Comparison of ENCODE assay signal across 11 mouse cellular contexts in genomic region chr2:74659507-74660005, GRCm38 (mm10). TPM values are rescaled to one million over a fixed set of nuclear protein-coding genes. Genes with fewer than 3 reads are reported as not detected.
DNase-seq lines count a peak whose midpoint lies in the region; ATAC-seq and TF ChIP-seq lines count a peak whose summit lies in the region.
"Had no signal": no experiment of that assay in that cellular context is flagged by ENCODE, and none has a peak within 500 bp of the region (broad histone marks: within the 10 kb centered on the region; RNA-seq: fewer than 3 reads in every experiment).

Gene Evx2, minus strand, starts transcription at chr2:74659557.

- WGBS in stomach, embryonic 14.5 days: 2% methylated on average over 28 of the region's 28 CpGs
- WGBS in stomach, postnatal 0 days: 5% methylated on average over 28 of the region's 28 CpGs
- WGBS in midbrain, embryonic 10.5 days: 2% methylated on average over 28 of the region's 28 CpGs

- peak within 1 kb of the TSS; percentile 5; the same call in 1 of the 2 replicates for H3K4me3 ChIP-seq in stomach, embryonic 14.5 days (ENCODE audit: low read depth, low read length)
- no peak within 1 kb of the TSS for H3K4me3 ChIP-seq in stomach, postnatal 0 days (ENCODE audit: low read depth, low read length)
- peak within 1 kb of the TSS; percentile 29 for H3K4me3 ChIP-seq in midbrain, embryonic 10.5 days
- no peak within 1 kb of the TSS for H3K4me3 ChIP-seq in layer of hippocampus, adult 2 months

- peaks cover 73% of the 10 kb centered on the region for H3K27me3 ChIP-seq in stomach, embryonic 14.5 days (ENCODE audit: control insufficient read depth, insufficient read depth, low read length)
- peaks cover 48% of the 10 kb centered on the region for H3K27me3 ChIP-seq in stomach, postnatal 0 days (ENCODE audit: control insufficient read depth, insufficient read depth, low read length)
- H3K27me3 ChIP-seq in midbrain, embryonic 10.5 days (ENCODE audit: low read depth, poor library complexity, severe bottlenecking): peaks cover 100% of the 10 kb centered on the region

- no peaks in the 10 kb centered on the region for H3K9me3 ChIP-seq in stomach, embryonic 14.5 days (ENCODE audit: control insufficient read depth, low read depth, low read length)
- no peaks in the 10 kb centered on the region for H3K9me3 ChIP-seq in stomach, postnatal 0 days (ENCODE audit: control insufficient read depth, low read length)
- H3K9me3 ChIP-seq in midbrain, embryonic 10.5 days (replicated peaks): no peaks in the 10 kb centered on the region

- H3K4me1 ChIP-seq in stomach, embryonic 14.5 days (ENCODE audit: control insufficient read depth, insufficient read depth, low read length): peaks cover 3% of the 10 kb centered on the region; the same call in 1 of the 2 replicates
- H3K4me1 ChIP-seq in stomach, postnatal 0 days (replicated peaks; ENCODE audit: control insufficient read depth, insufficient read depth): no peaks in the 10 kb centered on the region
- peaks cover 29% of the 10 kb centered on the region for H3K4me1 ChIP-seq in midbrain, embryonic 10.5 days

- TF ChIP-seq CTCF in stomach, postnatal 0 days (IDR thresholded peaks at IDR 0.05; ENCODE audit: low read depth): no peak
- no peak for TF ChIP-seq CTCF in layer of hippocampus, adult 2 months (conservative IDR thresholded peaks at IDR 0.05)

- TF ChIP-seq EP300 in stomach, postnatal 0 days (optimal IDR thresholded peaks at IDR 0.05): no peak

- no peak for ATAC-seq in stomach, embryonic 14.5 days (ENCODE audit: insufficient number of reproducible peaks, insufficient read depth, low FRiP score, low read depth)
- ATAC-seq in stomach, postnatal 0 days (ENCODE audit: low FRiP score, low TSS enrichment): no peak

- no peak within 1 kb of the TSS for H3K9ac ChIP-seq in stomach, embryonic 14.5 days (replicated peaks; ENCODE audit: low read depth, low read length)
- no peak within 1 kb of the TSS for H3K9ac ChIP-seq in stomach, postnatal 0 days (ENCODE audit: low read length)

- peak; percentile 22 to 52 for DNase-seq in cerebellum, postnatal 10 days
- no peak for DNase-seq in cerebellum, adult 11 months
- DNase-seq in stomach, postnatal 0 days (ENCODE audit: low spot score): no peak
- peak; percentile 50 for DNase-seq in midbrain, embryonic 10.5 days (ENCODE audit: low spot score)
- DNase-seq in layer of hippocampus, adult 2 months (ENCODE audit: low spot score in 2 of 2): no peak
- no peak for DNase-seq in ovary, postnatal 10 days (ENCODE audit: low spot score)
- DNase-seq in right cerebral cortex, adult 2 months (ENCODE audit: low spot score in 2 of 2): no peak
- DNase-seq: spleen, adult 18-20 months had no signal

- no peak within 1 kb of the TSS for H3K4me2 ChIP-seq in stomach, embryonic 14.5 days (replicated peaks; ENCODE audit: low read depth, low read length)
- H3K4me2 ChIP-seq in stomach, postnatal 0 days (replicated peaks; ENCODE audit: low read depth): no peak within 1 kb of the TSS

- no peak within 1 kb of the TSS for H3K27ac ChIP-seq in stomach, embryonic 14.5 days (ENCODE audit: low read length)
- no peak within 1 kb of the TSS for H3K27ac ChIP-seq in stomach, postnatal 0 days (replicated peaks)
- no peak within 1 kb of the TSS for H3K27ac ChIP-seq in midbrain, embryonic 10.5 days (replicated peaks)
- no peak within 1 kb of the TSS for H3K27ac ChIP-seq in layer of hippocampus, adult 2 months

- no peaks in the 10 kb centered on the region for H3K36me3 ChIP-seq in stomach, embryonic 14.5 days (ENCODE audit: control insufficient read depth, insufficient read depth, low read length)
- no peaks in the 10 kb centered on the region for H3K36me3 ChIP-seq in stomach, postnatal 0 days (ENCODE audit: control insufficient read depth, insufficient read depth, low read length)
- no peaks in the 10 kb centered on the region for H3K36me3 ChIP-seq in midbrain, embryonic 10.5 days

RNA-seq across cellular contexts. Expression of gene Evx2, which starts in this region (rescaled TPM):
- not detected in 2 replicates for polyA plus RNA-seq in stomach, embryonic 14.5 days (2014; fragmentation: Nextera tagmentation; extraction: Ambion mirVana)
- polyA plus RNA-seq in stomach, postnatal 0 days (2015; fragmentation: Nextera tagmentation; extraction: Ambion mirVana): not detected in 2 replicates
- polyA plus RNA-seq in midbrain, embryonic 10.5 days (2016; fragmentation: Nextera tagmentation; extraction: Ambion mirVana): 0.17 and 0.50 TPM in 2 replicates
- not detected for total RNA-seq in layer of hippocampus, adult 2 months (2021)
- total RNA-seq: liver, adult 2 months had no signal
- polyA plus RNA-seq: gonadal fat pad, adult 2 months; liver, adult 2 months had no signal

Comparison
In these comparisons a context has a peak if more than half of its experiments do, and no peak if none do; other contexts are left out.
1. DNase-seq: peak in cerebellum, postnatal 10 days (2 of 2); none in cerebellum, adult 11 months (single experiment), stomach, postnatal 0 days (single experiment), layer of hippocampus, adult 2 months (0 of 2), ovary, postnatal 10 days (single experiment) and right cerebral cortex, adult 2 months (0 of 2).
2. Peak in DNase-seq and H3K4me3 ChIP-seq in midbrain, embryonic 10.5 days; RNA of the gene not detected or under 1 TPM.